Mouse (Mus musculus) kidney, postnatal 0 days (tissue): Measurements from ENCODE around the gene Atad1. TPM values are rescaled to one million over a fixed set of nuclear protein-coding genes. Genes with fewer than 3 reads are reported as not detected.
A peak's percentile ranks its signal among the peaks of the same experiment; 100 is the strongest.

Experiments used
- ATAC-seq: fragments of 200-750 bp; cut with Nextera tagmentation; replicated peaks from 2 replicates; pipeline ENCODE4 v1.8.0; 2017; ENCODE audit warnings: low read depth, moderate number of reproducible peaks, moderate TSS enrichment, moderate library complexity; ENCODE audit not compliant: low FRiP score
- DNase-seq: peaks from one replicate; pipeline ENCODE4 v3.0.0-alpha.2; 2016; ENCODE audit warnings: low spot score
- H3K27ac ChIP-seq: fragments of 300-500 bp; sonication (generic); 2 replicates; pipeline ENCODE4 v1.5.1; 2014; ENCODE audit warnings: mild to moderate bottlenecking
- H3K27me3 ChIP-seq: fragments of 300-500 bp; sonication (generic); 2 replicates; pipeline ENCODE4 v1.6.1; 2014; ENCODE audit warnings: low read length, mixed read lengths; ENCODE audit not compliant: insufficient read depth
- H3K36me3 ChIP-seq: fragments of 300-500 bp; sonication (generic); 2 replicates; pipeline ENCODE4 v1.6.1; 2014; ENCODE audit warnings: low read length, mixed read lengths; ENCODE audit not compliant: insufficient read depth
- H3K4me1 ChIP-seq: fragments of 300-500 bp; sonication (generic); replicated peaks from 2 replicates; pipeline ENCODE4 v1.6.1; 2014; ENCODE audit warnings: antibody characterized with exemption, low read length, mixed read lengths; ENCODE audit not compliant: insufficient read depth
- H3K4me2 ChIP-seq: fragments of 300-500 bp; sonication (generic); 2 replicates; pipeline ENCODE4 v1.6.1; 2014; ENCODE audit warnings: mild to moderate bottlenecking, low read length, moderate library complexity, mixed read lengths
- H3K4me3 ChIP-seq: fragments of 300-500 bp; sonication (generic); replicated peaks from 2 replicates; pipeline ENCODE4 v1.5.1; 2014; ENCODE audit warnings: low read depth, low read length
- H3K9ac ChIP-seq: fragments of 300-500 bp; sonication (generic); 2 replicates; pipeline ENCODE4 v1.6.1; 2014; ENCODE audit warnings: low read depth, low read length
- H3K9me3 ChIP-seq: fragments of 300-500 bp; sonication (generic); replicated peaks from 2 replicates; pipeline ENCODE4 v1.6.1; 2016; ENCODE audit warnings: low read length, inconsistent platforms, mixed read lengths
- CTCF ChIP-seq: IDR thresholded peaks from 2 replicates; pipeline ENCODE4 v1.5.1; 2016; ENCODE audit warnings: antibody characterized with exemption, low read depth, mild to moderate bottlenecking, moderate library complexity
- WGBS: fragments of 180-500 bp; shearing (Covaris S2); extraction: QIAGEN DNeasy Blood & Tissue Kit; methylation state at CpG from one replicate; pipeline ENCODE4 v1.1.7; 2014; 5-methylcytosine and 5-hydroxymethylcytosine counted together
- polyA plus RNA-seq: library from polyadenylated mRNA; unstranded; fragments of >200 nt; fragmentation: Nextera tagmentation; extraction: Ambion mirVana; gene quantifications from 2 replicates; pipeline ENCODE4 v1.2.1, GENCODE M21; 2015

Atad1 gene
- polyA plus RNA-seq, 1 experiment from 2014 or later: 79.2 TPM

DNA sequence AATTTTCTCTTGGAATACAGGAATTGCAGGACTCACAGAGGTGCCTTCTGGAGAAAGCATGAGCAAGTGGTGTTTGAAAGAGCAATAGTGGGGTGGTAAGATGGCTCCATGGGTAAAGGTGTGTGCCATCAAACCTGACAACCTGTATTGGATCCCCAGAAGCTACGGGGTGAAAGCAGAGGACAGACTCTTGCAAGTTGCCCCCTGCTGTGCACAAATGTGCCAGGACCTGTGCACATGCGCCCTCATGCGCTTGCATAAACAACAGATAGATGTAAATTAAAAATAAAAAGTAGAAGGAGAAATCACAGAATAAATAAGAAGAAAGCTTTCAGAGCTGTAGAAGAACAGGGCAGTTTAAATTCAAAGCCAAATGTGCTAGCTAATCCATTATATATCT, 13.8 kb upstream of the Atad1 start:
- WGBS: 91% methylated on average over 3 of the region's 3 CpGs
- Histone ChIP-seq H3K27ac (no peak overlapping the region), H3K9me3 (no peaks in the 10 kb centered on the region), H3K27me3 (no peaks in the 10 kb centered on the region), H3K4me2 (no peak overlapping the region), H3K4me3 (no peak overlapping the region), H3K9ac (no peak overlapping the region), H3K36me3 (no peaks in the 10 kb centered on the region), H3K4me1 (no peaks in the 10 kb centered on the region)
- ATAC-seq (no peak), DNase-seq (no peak)
- TF ChIP-seq CTCF: no peak

DNA sequence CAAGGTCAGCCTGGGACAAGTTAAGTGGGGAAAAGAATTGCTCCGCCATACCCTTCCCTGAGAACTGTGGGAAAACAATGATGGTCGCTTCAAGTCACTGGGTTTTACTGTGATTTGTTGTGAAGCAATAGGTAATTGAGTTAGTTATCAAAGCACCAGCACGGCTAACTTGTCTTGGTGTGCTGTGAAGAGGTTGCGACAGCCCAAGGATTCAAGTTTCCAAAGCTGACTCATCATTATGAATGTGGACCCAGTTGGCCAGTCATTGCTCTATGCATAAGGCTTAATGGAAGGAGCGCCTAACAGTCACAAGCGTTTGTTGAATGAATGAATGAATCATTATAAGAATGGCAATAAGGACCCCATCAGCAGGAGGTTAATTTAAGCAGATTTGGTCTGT, 12.8 kb upstream of the Atad1 start:
- no peak overlapping the region for H3K9ac ChIP-seq
- no peak overlapping the region for H3K27ac ChIP-seq
- no peak for DNase-seq
- no peaks in the 10 kb centered on the region for H3K9me3 ChIP-seq
- no peak for TF ChIP-seq CTCF
- no peaks in the 10 kb centered on the region for H3K36me3 ChIP-seq
- 93% methylated on average over 6 of the region's 6 CpGs for WGBS
- H3K27me3 ChIP-seq: no peaks in the 10 kb centered on the region
- ATAC-seq: no peak
- no peak overlapping the region for H3K4me3 ChIP-seq
- no peaks in the 10 kb centered on the region for H3K4me1 ChIP-seq
- H3K4me2 ChIP-seq: no peak overlapping the region

GRCm38 (mm10) chr19:32749425-32749824, 9.8 kb upstream of the Atad1 start:
- DNase-seq (peak; percentile 82), ATAC-seq (no peak)
- Histone ChIP-seq H3K4me2 (no peak overlapping the region), H3K9ac (no peak overlapping the region), H3K4me1 (no peaks in the 10 kb centered on the region), H3K27me3 (no peaks in the 10 kb centered on the region), H3K27ac (no peak overlapping the region), H3K9me3 (no peaks in the 10 kb centered on the region), H3K36me3 (no peaks in the 10 kb centered on the region), H3K4me3 (no peak overlapping the region)
- 13% methylated on average over 6 of the region's 6 CpGs for WGBS
- TF ChIP-seq CTCF: peak; percentile 65

- ATAC-seq (no peak), DNase-seq (no peak)
- no peaks in the 10 kb centered on the region for H3K4me1 ChIP-seq
- no peaks in the 10 kb centered on the region for H3K9me3 ChIP-seq
- 78% methylated on average over 4 of the region's 4 CpGs for WGBS
- no peaks in the 10 kb centered on the region for H3K36me3 ChIP-seq
- no peak overlapping the region for H3K4me2 ChIP-seq
- no peak for TF ChIP-seq CTCF
- no peak overlapping the region for H3K4me3 ChIP-seq
- no peaks in the 10 kb centered on the region for H3K27me3 ChIP-seq
- H3K9ac ChIP-seq: no peak overlapping the region
- no peak overlapping the region for H3K27ac ChIP-seq
Observed at GRCm38 (mm10) chr19:32740641-32741345, 1.2 kb upstream of the Atad1 start.

DNA sequence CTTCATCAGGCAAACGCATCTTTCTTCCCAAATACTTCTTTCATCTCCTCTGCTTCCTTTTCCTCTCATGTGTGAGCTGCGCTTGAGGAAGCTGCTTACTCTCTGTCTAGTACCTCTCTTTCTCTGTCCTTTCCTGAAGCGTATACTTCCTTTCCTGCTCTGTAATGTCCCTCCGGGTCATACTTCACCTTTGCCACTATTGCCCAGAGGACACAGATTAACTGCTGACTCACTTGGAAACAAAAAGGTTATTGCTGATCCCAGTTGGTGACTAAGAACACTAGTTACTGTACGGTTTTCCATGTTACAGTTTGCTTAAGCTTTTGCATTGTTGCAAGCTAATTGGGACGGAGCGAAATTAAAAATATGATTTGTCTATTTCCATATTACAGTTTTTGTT, 1.7 kb downstream of the Atad1 start:
- H3K4me1 ChIP-seq: no peaks in the 10 kb centered on the region
- no peaks in the 10 kb centered on the region for H3K36me3 ChIP-seq
- H3K4me2 ChIP-seq: no peak overlapping the region
- H3K9ac ChIP-seq: no peak overlapping the region
- no peaks in the 10 kb centered on the region for H3K9me3 ChIP-seq
- no peak overlapping the region for H3K27ac ChIP-seq
- WGBS: 85% methylated on average over 7 of the region's 7 CpGs
- ATAC-seq (no peak), DNase-seq (no peak)
- no peak for TF ChIP-seq CTCF
- no peak overlapping the region for H3K4me3 ChIP-seq
- H3K27me3 ChIP-seq: no peaks in the 10 kb centered on the region

GRCm38 (mm10) chr19:32732922-32733321, 6.7 kb downstream of the Atad1 start:
- DNase-seq (no peak), ATAC-seq (no peak)
- TF ChIP-seq CTCF: no peak
- Histone ChIP-seq H3K9ac (no peak overlapping the region), H3K27ac (no peak overlapping the region), H3K9me3 (no peaks in the 10 kb centered on the region), H3K27me3 (no peaks in the 10 kb centered on the region), H3K36me3 (no peaks in the 10 kb centered on the region), H3K4me3 (no peak overlapping the region), H3K4me1 (no peaks in the 10 kb centered on the region), H3K4me2 (no peak overlapping the region)

GRCm38 (mm10) chr19:32729785-32730184, 9.8 kb downstream of the Atad1 start:
- DNase-seq (no peak), ATAC-seq (no peak)
- H3K27me3 ChIP-seq: no peaks in the 10 kb centered on the region
- no peak overlapping the region for H3K4me3 ChIP-seq
- H3K4me2 ChIP-seq: no peak overlapping the region
- H3K9me3 ChIP-seq: no peaks in the 10 kb centered on the region
- H3K27ac ChIP-seq: no peak overlapping the region
- WGBS: 96% methylated on average over 4 of the region's 4 CpGs
- H3K36me3 ChIP-seq: no peaks in the 10 kb centered on the region
- no peaks in the 10 kb centered on the region for H3K4me1 ChIP-seq
- H3K9ac ChIP-seq: no peak overlapping the region
- TF ChIP-seq CTCF: no peak
